Comparison of ENCODE assay signal across 10 mouse cellular contexts in genomic region chr17:4735185-4735584, GRCm38 (mm10).
DNase-seq lines count a peak whose midpoint lies in the region; ATAC-seq lines count a peak whose summit lies in the region.
"Had no signal": no experiment of that assay in that cellular context is flagged by ENCODE, and none has a peak within 500 bp of the region (broad histone marks: within the 10 kb centered on the region; RNA-seq: fewer than 3 reads in every experiment).

No protein-coding gene starts in this region.

- no peak overlapping the region for H3K27ac ChIP-seq in heart, embryonic 11.5 days (ENCODE audit: low read depth, low read length)
- H3K27ac ChIP-seq in limb, embryonic 11.5 days (replicated peaks; ENCODE audit: low read depth, low read length): no peak overlapping the region
- no peak overlapping the region for H3K27ac ChIP-seq in hindbrain, embryonic 12.5 days
- H3K27ac ChIP-seq: embryonic facial prominence, embryonic 13.5 days; neural tube, embryonic 13.5 days had no signal

- ATAC-seq in heart, embryonic 11.5 days (replicated peaks; ENCODE audit: insufficient number of reproducible peaks, low FRiP score, low TSS enrichment): no peak
- ATAC-seq in limb, embryonic 11.5 days (ENCODE audit: insufficient number of reproducible peaks, low FRiP score, low TSS enrichment, low read depth): no peak
- ATAC-seq in frontal cortex, adult (ENCODE audit: low TSS enrichment): no peak
- ATAC-seq in hindbrain, embryonic 12.5 days (ENCODE audit: low FRiP score): no peak

- no peaks in the 10 kb centered on the region for H3K9me3 ChIP-seq in heart, embryonic 11.5 days (replicated peaks; ENCODE audit: control insufficient read depth, low read length)
- no peaks in the 10 kb centered on the region for H3K9me3 ChIP-seq in limb, embryonic 11.5 days (ENCODE audit: control insufficient read depth, low read length)
- no peaks in the 10 kb centered on the region for H3K9me3 ChIP-seq in hindbrain, embryonic 12.5 days (replicated peaks)
- H3K9me3 ChIP-seq: embryonic facial prominence, embryonic 13.5 days; neural tube, embryonic 13.5 days had no signal

- no peak overlapping the region for H3K9ac ChIP-seq in heart, embryonic 11.5 days (ENCODE audit: low read depth, low read length)
- no peak overlapping the region for H3K9ac ChIP-seq in limb, embryonic 11.5 days (ENCODE audit: low read length)
- H3K9ac ChIP-seq in hindbrain, embryonic 12.5 days: no peak overlapping the region
- H3K9ac ChIP-seq: embryonic facial prominence, embryonic 13.5 days; neural tube, embryonic 13.5 days had no signal

- no peaks in the 10 kb centered on the region for H3K36me3 ChIP-seq in heart, embryonic 11.5 days (ENCODE audit: control insufficient read depth, insufficient read depth, low read length)
- no peaks in the 10 kb centered on the region for H3K36me3 ChIP-seq in limb, embryonic 11.5 days (ENCODE audit: control insufficient read depth, insufficient read depth, low read length)
- no peaks in the 10 kb centered on the region for H3K36me3 ChIP-seq in hindbrain, embryonic 12.5 days
- H3K36me3 ChIP-seq: embryonic facial prominence, embryonic 13.5 days; neural tube, embryonic 13.5 days had no signal

- no peaks in the 10 kb centered on the region for H3K4me1 ChIP-seq in heart, embryonic 11.5 days (ENCODE audit: control insufficient read depth, insufficient read depth, low read length)
- H3K4me1 ChIP-seq in limb, embryonic 11.5 days (ENCODE audit: control insufficient read depth, insufficient read depth, low read length): no peaks in the 10 kb centered on the region
- H3K4me1 ChIP-seq in hindbrain, embryonic 12.5 days: peaks cover 6% of the 10 kb centered on the region

- H3K4me2 ChIP-seq in heart, embryonic 11.5 days: no peak overlapping the region
- H3K4me2 ChIP-seq in limb, embryonic 11.5 days (ENCODE audit: low read depth, severe bottlenecking): no peak overlapping the region
- H3K4me2 ChIP-seq in hindbrain, embryonic 12.5 days (replicated peaks): no peak overlapping the region
- H3K4me2 ChIP-seq: embryonic facial prominence, embryonic 13.5 days; neural tube, embryonic 13.5 days had no signal

- intact Hi-C loops in heart, postnatal 25 days (cut with DNase I): loop anchor here (10.0 kb wide), 1 partner anchor 540 kb away; no protein-coding TSS in a partner anchor

- peak; percentile 99 for DNase-seq in heart, adult 11 months
- peak; percentile 65 for DNase-seq in heart, postnatal 25 days (ENCODE audit: low spot score)
- peak; percentile 20 for DNase-seq in limb, embryonic 11.5 days (ENCODE audit: low spot score)
- DNase-seq in skeletal muscle tissue, adult 2 months (ENCODE audit: low read depth, low spot score): peak; percentile 83
- no peak for DNase-seq in B cell, adult 2 months

- no peak overlapping the region for H3K4me3 ChIP-seq in heart, embryonic 11.5 days (ENCODE audit: low read depth, low read length)
- H3K4me3 ChIP-seq in limb, embryonic 11.5 days (ENCODE audit: low read depth, low read length): no peak overlapping the region
- no peak overlapping the region for H3K4me3 ChIP-seq in hindbrain, embryonic 12.5 days
- H3K4me3 ChIP-seq: embryonic facial prominence, embryonic 13.5 days; neural tube, embryonic 13.5 days had no signal

- H3K27me3 ChIP-seq in heart, embryonic 11.5 days (ENCODE audit: control insufficient read depth, insufficient read depth, low read length): no peaks in the 10 kb centered on the region
- no peaks in the 10 kb centered on the region for H3K27me3 ChIP-seq in limb, embryonic 11.5 days (ENCODE audit: control insufficient read depth, insufficient read depth, low read length)
- H3K27me3 ChIP-seq in hindbrain, embryonic 12.5 days: no peaks in the 10 kb centered on the region
- H3K27me3 ChIP-seq: embryonic facial prominence, embryonic 13.5 days; neural tube, embryonic 13.5 days had no signal

- 48% methylated on average over 1 of the region's 1 CpGs for WGBS in heart, embryonic 11.5 days (ENCODE audit: insufficient replicate concordance)
- WGBS in limb, embryonic 11.5 days: 57% methylated on average over 1 of the region's 1 CpGs
- WGBS in hindbrain, embryonic 12.5 days: 64% methylated on average over 1 of the region's 1 CpGs

Comparison
In these comparisons a context has a peak if more than half of its experiments do, and no peak if none do; other contexts are left out.
1. DNase-seq: peak in heart, adult 11 months (single experiment), heart, postnatal 25 days (single experiment), limb, embryonic 11.5 days (single experiment) and skeletal muscle tissue, adult 2 months (single experiment); none in B cell, adult 2 months (0 of 2).